Mouse (Mus musculus): ENCODE data around the gene Pon3. TPM values are rescaled to one million over a fixed set of nuclear protein-coding genes. Genes with fewer than 3 reads are reported as not detected.
A peak's percentile ranks its signal among the peaks of the same experiment; 100 is the strongest.

Pon3 gene
- polyA plus RNA-seq (2014; fragmentation: Nextera tagmentation; extraction: Ambion mirVana) = 4.5 and 4.8 TPM in 2 replicates

DNA sequence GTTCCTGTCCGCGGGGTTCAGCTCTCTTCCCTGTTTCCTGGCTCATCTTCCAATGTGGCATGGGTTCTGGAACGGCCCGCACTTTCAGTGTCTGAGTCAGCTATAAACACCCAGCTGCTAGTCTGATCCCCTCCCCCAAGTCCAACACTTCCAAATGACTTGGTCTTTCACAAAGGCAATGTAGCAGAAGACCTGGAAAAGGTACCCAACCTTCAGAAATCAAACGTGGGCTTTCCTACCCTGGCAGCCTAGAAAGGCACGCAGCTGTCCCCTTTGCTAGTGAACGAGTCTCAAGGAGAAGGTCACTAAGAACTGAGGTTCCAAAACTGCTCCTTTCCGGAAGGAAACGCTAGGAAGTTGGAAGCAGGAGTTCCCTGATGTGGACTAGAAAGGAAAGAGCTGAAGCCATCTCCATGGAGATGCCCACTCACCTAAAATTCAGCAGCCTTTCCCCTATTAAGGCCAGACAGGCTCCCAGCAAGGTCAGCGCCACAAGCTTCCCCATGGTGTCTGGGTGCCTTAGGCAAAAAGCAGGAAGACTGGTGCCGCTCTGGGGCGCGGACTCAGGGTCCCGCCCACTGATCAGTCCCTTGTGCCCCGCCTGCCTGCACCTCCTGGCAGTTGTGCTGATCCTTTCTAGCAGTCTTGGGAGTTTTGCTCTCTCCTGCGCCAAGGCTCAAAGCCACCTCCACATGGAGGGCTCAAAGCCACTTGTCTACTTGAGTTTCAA lies at the start of gene Pon3:
Gene Pon3 (minus strand): TSS at position 565 of the 730 bp plus-strand sequence.
- Histone ChIP-seq H3K4me2 (ENCODE audit: low read depth, low read length, severe bottlenecking) (peak within 1 kb of the TSS; percentile 40), H3K9me3 (ENCODE audit: control insufficient read depth, low read length) (no peaks in the 10 kb centered on the region), H3K9ac (ENCODE audit: low read length) (peak within 1 kb of the TSS; percentile 2; the same call in 1 of the 2 replicates), H3K4me3 (ENCODE audit: low read depth, low read length) (peak within 1 kb of the TSS; percentile 5; the same call in 1 of the 2 replicates), H3K4me1 (replicated peaks; ENCODE audit: control insufficient read depth, insufficient read depth, low read length) (no peaks in the 10 kb centered on the region), H3K27ac (ENCODE audit: low read depth, low read length) (no peak within 1 kb of the TSS), H3K27me3 (ENCODE audit: control insufficient read depth, insufficient read depth, low read length) (no peaks in the 10 kb centered on the region), H3K36me3 (ENCODE audit: control insufficient read depth, insufficient read depth, low read length) (no peaks in the 10 kb centered on the region)
- peak; percentile 79; the same call in 1 of the 2 replicates for ATAC-seq (replicated peaks; ENCODE audit: low FRiP score)
- DNase-seq (ENCODE audit: low spot score) = peak; percentile 70
- 11% methylated on average over 16 of the region's 16 CpGs for WGBS

DNA sequence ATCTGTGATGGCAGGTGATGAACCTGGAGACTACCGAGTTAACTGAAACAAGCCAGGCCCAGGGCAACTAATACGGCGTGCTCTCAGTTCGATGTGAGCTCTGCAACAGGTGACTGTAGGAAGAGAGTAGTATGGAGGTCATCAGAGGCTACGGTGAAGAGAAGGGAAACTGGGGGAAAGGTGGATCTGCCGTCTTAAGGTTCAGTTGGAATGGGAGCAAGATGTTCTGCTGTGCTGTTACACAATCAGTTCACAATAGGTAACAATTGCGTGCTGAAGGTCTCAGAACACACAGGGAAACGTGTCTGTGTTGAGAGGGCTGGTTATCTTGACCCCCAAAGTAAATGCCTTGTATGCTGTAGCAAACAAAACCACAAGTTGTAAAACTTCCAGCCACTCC lies 48.9 kb upstream of the Pon3 start:
- no peak overlapping the region for H3K27ac ChIP-seq (ENCODE audit: low read depth, low read length)
- H3K9ac ChIP-seq (ENCODE audit: low read length) = no peak overlapping the region
- H3K4me1 ChIP-seq (replicated peaks; ENCODE audit: control insufficient read depth, insufficient read depth, low read length) = no peaks in the 10 kb centered on the region
- H3K36me3 ChIP-seq (ENCODE audit: control insufficient read depth, insufficient read depth, low read length) = no peaks in the 10 kb centered on the region
- no peak for DNase-seq (ENCODE audit: low spot score)
- no peaks in the 10 kb centered on the region for H3K27me3 ChIP-seq (ENCODE audit: control insufficient read depth, insufficient read depth, low read length)
- no peak overlapping the region for H3K4me3 ChIP-seq (ENCODE audit: low read depth, low read length)
- no peak for ATAC-seq (replicated peaks; ENCODE audit: low FRiP score)
- no peaks in the 10 kb centered on the region for H3K9me3 ChIP-seq (ENCODE audit: control insufficient read depth, low read length)
- WGBS = 91% methylated on average over 8 of the region's 8 CpGs
- H3K4me2 ChIP-seq (ENCODE audit: low read depth, low read length, severe bottlenecking) = no peak overlapping the region

DNA sequence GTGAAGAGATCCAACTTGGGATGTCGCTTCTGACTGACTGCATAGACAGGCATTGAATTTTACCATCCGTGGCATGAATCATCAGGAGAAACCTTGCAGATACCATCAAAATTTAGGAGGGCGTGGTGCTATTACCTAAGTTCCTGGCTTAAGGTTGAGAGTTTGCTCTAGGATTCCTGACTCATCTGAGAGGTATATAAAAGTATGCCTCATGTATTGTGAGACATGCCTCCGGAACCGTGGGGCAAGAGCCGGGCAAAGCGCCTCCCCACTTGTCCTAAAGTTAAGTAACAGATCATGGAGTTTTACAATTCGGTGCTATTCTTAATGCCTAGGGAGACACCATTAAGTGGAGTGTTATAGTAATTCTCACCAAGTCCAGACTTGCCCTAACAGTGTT lies 44.5 kb upstream of the Pon3 start:
- H3K4me1 ChIP-seq (replicated peaks; ENCODE audit: control insufficient read depth, insufficient read depth, low read length) = 0 out of 2 replicates have a peak, but pooled peaks cover 5% of the 10 kb centered on the region
- 92% methylated on average over 8 of the region's 8 CpGs for WGBS
- no peak for ATAC-seq (replicated peaks; ENCODE audit: low FRiP score)
- H3K36me3 ChIP-seq (ENCODE audit: control insufficient read depth, insufficient read depth, low read length) = no peaks in the 10 kb centered on the region
- no peak overlapping the region for H3K4me2 ChIP-seq (ENCODE audit: low read depth, low read length, severe bottlenecking)
- no peak overlapping the region for H3K4me3 ChIP-seq (ENCODE audit: low read depth, low read length)
- H3K9ac ChIP-seq (ENCODE audit: low read length) = no peak overlapping the region
- no peak for DNase-seq (ENCODE audit: low spot score)
- no peaks in the 10 kb centered on the region for H3K27me3 ChIP-seq (ENCODE audit: control insufficient read depth, insufficient read depth, low read length)
- no peaks in the 10 kb centered on the region for H3K9me3 ChIP-seq (ENCODE audit: control insufficient read depth, low read length)
- H3K27ac ChIP-seq (ENCODE audit: low read depth, low read length) = no peak overlapping the region

DNA sequence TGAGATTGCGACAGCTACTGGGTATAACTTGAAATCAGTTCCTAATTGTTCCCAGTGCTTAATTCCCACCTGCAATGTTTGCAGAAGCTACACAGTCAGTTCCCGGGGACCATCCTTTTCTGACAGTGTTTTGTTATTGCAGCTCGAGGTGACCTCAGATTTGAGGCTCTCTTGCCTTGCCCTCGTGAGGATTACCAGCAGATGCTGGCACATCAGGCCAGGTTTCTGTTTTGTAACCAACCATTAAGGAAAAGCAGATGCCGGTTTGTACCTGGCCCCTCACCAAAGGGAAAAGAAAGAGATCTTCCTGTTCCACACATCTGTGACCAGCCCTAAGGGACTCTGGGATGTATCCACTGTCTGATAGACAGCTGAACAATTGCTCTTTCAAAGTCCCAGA lies 43.5 kb upstream of the Pon3 start:
- DNase-seq (ENCODE audit: low spot score) (no peak), ATAC-seq (replicated peaks; ENCODE audit: low FRiP score) (no peak)
- Histone ChIP-seq H3K9me3 (ENCODE audit: control insufficient read depth, low read length) (no peaks in the 10 kb centered on the region), H3K4me1 (replicated peaks; ENCODE audit: control insufficient read depth, insufficient read depth, low read length) (0 out of 2 replicates have a peak, but pooled peaks cover 5% of the 10 kb centered on the region), H3K36me3 (ENCODE audit: control insufficient read depth, insufficient read depth, low read length) (no peaks in the 10 kb centered on the region), H3K27me3 (ENCODE audit: control insufficient read depth, insufficient read depth, low read length) (no peaks in the 10 kb centered on the region), H3K9ac (ENCODE audit: low read length) (no peak overlapping the region), H3K27ac (ENCODE audit: low read depth, low read length) (no peak overlapping the region), H3K4me2 (ENCODE audit: low read depth, low read length, severe bottlenecking) (no peak overlapping the region), H3K4me3 (ENCODE audit: low read depth, low read length) (no peak overlapping the region)
- WGBS = 76% methylated on average over 5 of the region's 5 CpGs

DNA sequence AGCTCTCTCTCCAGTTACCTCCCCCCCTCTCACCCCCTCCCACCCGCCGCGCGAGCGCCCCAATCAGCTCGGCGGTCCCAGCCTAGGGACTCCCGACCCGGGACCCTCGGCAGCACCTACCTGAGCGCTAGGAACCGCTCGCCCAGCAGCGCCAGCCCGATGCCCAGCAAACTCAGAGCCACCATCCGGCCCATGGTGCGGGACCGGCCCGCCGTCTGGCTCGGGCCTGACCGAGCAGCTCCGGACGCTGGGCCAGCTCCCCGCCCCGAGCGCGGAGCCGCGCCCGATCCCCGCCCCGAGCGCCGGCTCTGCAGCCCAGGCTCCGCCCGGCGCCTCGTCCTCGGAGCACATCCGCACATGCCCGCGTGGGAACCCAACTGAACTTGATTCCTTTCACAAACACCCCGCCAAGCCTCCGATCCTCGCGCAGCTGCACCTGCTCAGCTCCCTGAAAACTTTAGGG lies 42.0 kb upstream of the Pon3 start, which contains the start of gene Pon2:
Gene Pon2 (minus strand): TSS at position 364 of the 463 bp plus-strand sequence.
- Histone ChIP-seq H3K4me2 (ENCODE audit: low read depth, low read length, severe bottlenecking) (peak within 1 kb of the TSS; percentile 73), H3K9me3 (ENCODE audit: control insufficient read depth, low read length) (no peaks in the 10 kb centered on the region)
- WGBS = 1% methylated on average over 46 of the region's 47 CpGs

DNA sequence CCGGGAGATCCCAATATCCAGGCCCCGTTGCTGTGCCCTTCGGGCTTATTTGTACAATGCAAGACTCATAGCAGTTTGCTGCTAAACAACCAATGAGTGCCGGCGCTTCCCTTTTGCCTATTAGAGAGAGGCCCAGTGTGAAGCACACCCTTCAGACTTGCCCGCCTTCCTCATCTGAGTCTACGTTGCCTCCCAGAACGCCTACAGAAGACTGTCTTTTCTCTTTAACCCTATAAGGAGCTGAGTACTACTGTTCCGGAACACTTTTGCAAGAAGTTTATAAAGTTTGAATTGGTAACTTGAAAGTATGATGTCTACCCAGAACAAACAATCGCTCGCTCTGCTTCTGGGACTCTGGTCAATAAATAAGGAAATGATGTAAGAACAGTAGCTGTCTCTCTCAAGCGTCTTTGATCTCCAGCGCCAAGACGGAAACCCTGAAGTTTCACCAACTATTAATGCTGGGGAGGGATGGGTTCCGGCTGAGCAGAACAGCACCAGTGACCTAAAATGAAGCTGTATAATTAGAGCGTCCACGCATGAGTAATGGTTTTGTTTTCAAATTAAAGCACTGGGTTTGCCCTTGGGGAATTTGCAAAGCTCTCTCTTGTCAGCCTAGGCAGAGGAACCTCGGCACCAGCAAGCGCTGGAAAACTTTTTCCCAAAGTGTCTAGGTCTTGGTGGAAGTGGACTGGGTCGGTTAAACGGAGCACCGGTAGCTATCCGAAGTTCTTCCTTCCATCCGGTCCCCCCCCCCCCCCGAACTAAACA lies 41.4 kb upstream of the Pon3 start:
- peak overlapping the region; percentile 59 for H3K4me3 ChIP-seq (ENCODE audit: low read depth, low read length)
- peak; percentile 83 for ATAC-seq (replicated peaks; ENCODE audit: low FRiP score)
- no peaks in the 10 kb centered on the region for H3K9me3 ChIP-seq (ENCODE audit: control insufficient read depth, low read length)
- H3K27me3 ChIP-seq (ENCODE audit: control insufficient read depth, insufficient read depth, low read length) = no peaks in the 10 kb centered on the region
- peak overlapping the region; percentile 73 for H3K4me2 ChIP-seq (ENCODE audit: low read depth, low read length, severe bottlenecking)
- H3K4me1 ChIP-seq (replicated peaks; ENCODE audit: control insufficient read depth, insufficient read depth, low read length) = 0 out of 2 replicates have a peak, but pooled peaks cover 5% of the 10 kb centered on the region
- WGBS = 2% methylated on average over 25 of the region's 25 CpGs
- H3K27ac ChIP-seq (ENCODE audit: low read depth, low read length) = peak overlapping the region; percentile 87
- no peaks in the 10 kb centered on the region for H3K36me3 ChIP-seq (ENCODE audit: control insufficient read depth, insufficient read depth, low read length)
- H3K9ac ChIP-seq (ENCODE audit: low read length) = peak overlapping the region; percentile 80
- DNase-seq (ENCODE audit: low spot score) = peak; percentile 78

More for the DNA sequence above, 42.0 kb upstream of the Pon3 start, which contains the start of gene Pon2:
- DNase-seq (ENCODE audit: low spot score) (peak; percentile 91), ATAC-seq (replicated peaks; ENCODE audit: low FRiP score) (peak; percentile 93)
- Histone ChIP-seq H3K4me3 (ENCODE audit: low read depth, low read length) (peak within 1 kb of the TSS; percentile 59), H3K4me1 (replicated peaks; ENCODE audit: control insufficient read depth, insufficient read depth, low read length) (0 out of 2 replicates have a peak, but pooled peaks cover 5% of the 10 kb centered on the region), H3K36me3 (ENCODE audit: control insufficient read depth, insufficient read depth, low read length) (no peaks in the 10 kb centered on the region), H3K27ac (ENCODE audit: low read depth, low read length) (peak within 1 kb of the TSS; percentile 87), H3K9ac (ENCODE audit: low read length) (peak within 1 kb of the TSS; percentile 80), H3K27me3 (ENCODE audit: control insufficient read depth, insufficient read depth, low read length) (no peaks in the 10 kb centered on the region)

DNA sequence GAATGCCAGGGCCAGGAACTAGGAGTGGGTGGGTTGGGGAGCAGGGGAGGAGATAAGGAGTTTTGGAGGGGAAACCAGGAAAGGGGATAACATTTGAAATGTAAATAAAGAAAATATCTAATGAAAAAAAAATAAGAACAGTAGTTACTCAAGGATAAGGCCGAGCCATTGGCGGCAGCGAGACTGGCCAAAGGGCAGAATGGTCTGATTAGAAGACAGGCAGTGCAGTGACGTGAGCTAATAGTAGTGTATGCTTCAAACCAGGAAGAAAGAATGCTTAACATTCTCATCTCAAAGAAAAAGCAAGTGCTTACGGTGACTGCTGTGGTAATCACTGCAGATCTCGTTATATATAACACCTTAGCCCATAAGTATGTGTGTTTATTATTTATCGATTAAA lies 40.0 kb upstream of the Pon3 start:
- 89% methylated on average over 7 of the region's 7 CpGs for WGBS
- 0 out of 2 replicates have a peak, but pooled peaks cover 5% of the 10 kb centered on the region for H3K4me1 ChIP-seq (replicated peaks; ENCODE audit: control insufficient read depth, insufficient read depth, low read length)
- DNase-seq (ENCODE audit: low spot score) = no peak
- no peaks in the 10 kb centered on the region for H3K27me3 ChIP-seq (ENCODE audit: control insufficient read depth, insufficient read depth, low read length)
- no peak for ATAC-seq (replicated peaks; ENCODE audit: low FRiP score)
- H3K9me3 ChIP-seq (ENCODE audit: control insufficient read depth, low read length) = no peaks in the 10 kb centered on the region
- no peaks in the 10 kb centered on the region for H3K36me3 ChIP-seq (ENCODE audit: control insufficient read depth, insufficient read depth, low read length)
- H3K27ac ChIP-seq (ENCODE audit: low read depth, low read length) = no peak overlapping the region
- H3K9ac ChIP-seq (ENCODE audit: low read length) = no peak overlapping the region
- H3K4me3 ChIP-seq (ENCODE audit: low read depth, low read length) = no peak overlapping the region
- peak overlapping the region; percentile 24; the same call in 1 of the 2 replicates for H3K4me2 ChIP-seq (ENCODE audit: low read depth, low read length, severe bottlenecking)

DNA sequence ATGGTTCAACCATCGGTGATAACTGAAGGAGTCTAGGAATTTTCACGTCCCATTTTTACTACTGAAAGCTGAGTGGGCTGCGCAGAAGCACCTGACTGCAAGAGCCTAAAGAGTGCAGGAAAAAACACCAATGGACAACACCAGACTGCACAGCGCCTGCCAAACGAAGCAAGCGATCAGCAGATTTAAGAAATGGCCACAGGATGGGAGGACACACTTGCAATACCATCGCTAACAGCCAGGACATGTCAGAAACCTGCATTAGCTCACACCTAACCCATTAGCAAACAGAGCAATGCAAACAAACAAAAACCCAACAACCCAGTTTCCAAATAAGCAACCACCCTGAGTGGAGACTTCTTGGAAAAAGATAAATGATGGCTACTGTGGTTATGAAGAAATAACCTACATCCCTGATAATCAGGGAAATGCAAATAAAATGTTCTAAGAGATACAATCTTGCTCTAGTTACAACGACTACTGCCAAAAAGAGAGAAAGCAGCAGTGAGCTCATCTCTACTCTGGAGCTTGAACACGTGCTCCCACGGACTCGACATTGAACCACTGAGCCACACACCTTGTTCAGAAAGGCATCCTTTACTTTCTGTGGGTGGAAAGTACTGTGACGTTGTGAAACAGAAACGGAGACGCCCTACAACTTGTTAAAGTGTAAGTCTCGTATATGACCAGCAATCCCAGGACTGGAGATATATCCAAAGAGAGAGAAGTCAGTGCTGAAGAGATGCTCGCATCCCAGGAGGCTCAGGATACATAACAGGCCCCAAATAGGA lies 38.8 kb upstream of the Pon3 start:
- H3K4me3 ChIP-seq (ENCODE audit: low read depth, low read length) = no peak overlapping the region
- no peak overlapping the region for H3K4me2 ChIP-seq (ENCODE audit: low read depth, low read length, severe bottlenecking)
- ATAC-seq (replicated peaks; ENCODE audit: low FRiP score) (no peak), DNase-seq (ENCODE audit: low spot score) (no peak)
- no peak overlapping the region for H3K9ac ChIP-seq (ENCODE audit: low read length)
- H3K36me3 ChIP-seq (ENCODE audit: control insufficient read depth, insufficient read depth, low read length) = no peaks in the 10 kb centered on the region
- H3K27me3 ChIP-seq (ENCODE audit: control insufficient read depth, insufficient read depth, low read length) = no peaks in the 10 kb centered on the region
- H3K27ac ChIP-seq (ENCODE audit: low read depth, low read length) = no peak overlapping the region
- no peaks in the 10 kb centered on the region for H3K9me3 ChIP-seq (ENCODE audit: control insufficient read depth, low read length)
- 0 out of 2 replicates have a peak, but pooled peaks cover 5% of the 10 kb centered on the region for H3K4me1 ChIP-seq (replicated peaks; ENCODE audit: control insufficient read depth, insufficient read depth, low read length)
- WGBS = 92% methylated on average over 16 of the region's 16 CpGs

Data from forebrain, embryonic 11.5 days (tissue).